Mouse (Mus musculus): ENCODE measurements around the gene Zfp626. TPM values are rescaled to one million over a fixed set of nuclear protein-coding genes. Genes with fewer than 3 reads are reported as not detected.
A peak's percentile ranks its signal among the peaks of the same experiment; 100 is the strongest.

The Zfp626 gene
- total and polyA plus RNA-seq, 3 experiments, result 3.2 to 4.0 TPM; not detected in 1

DNA sequence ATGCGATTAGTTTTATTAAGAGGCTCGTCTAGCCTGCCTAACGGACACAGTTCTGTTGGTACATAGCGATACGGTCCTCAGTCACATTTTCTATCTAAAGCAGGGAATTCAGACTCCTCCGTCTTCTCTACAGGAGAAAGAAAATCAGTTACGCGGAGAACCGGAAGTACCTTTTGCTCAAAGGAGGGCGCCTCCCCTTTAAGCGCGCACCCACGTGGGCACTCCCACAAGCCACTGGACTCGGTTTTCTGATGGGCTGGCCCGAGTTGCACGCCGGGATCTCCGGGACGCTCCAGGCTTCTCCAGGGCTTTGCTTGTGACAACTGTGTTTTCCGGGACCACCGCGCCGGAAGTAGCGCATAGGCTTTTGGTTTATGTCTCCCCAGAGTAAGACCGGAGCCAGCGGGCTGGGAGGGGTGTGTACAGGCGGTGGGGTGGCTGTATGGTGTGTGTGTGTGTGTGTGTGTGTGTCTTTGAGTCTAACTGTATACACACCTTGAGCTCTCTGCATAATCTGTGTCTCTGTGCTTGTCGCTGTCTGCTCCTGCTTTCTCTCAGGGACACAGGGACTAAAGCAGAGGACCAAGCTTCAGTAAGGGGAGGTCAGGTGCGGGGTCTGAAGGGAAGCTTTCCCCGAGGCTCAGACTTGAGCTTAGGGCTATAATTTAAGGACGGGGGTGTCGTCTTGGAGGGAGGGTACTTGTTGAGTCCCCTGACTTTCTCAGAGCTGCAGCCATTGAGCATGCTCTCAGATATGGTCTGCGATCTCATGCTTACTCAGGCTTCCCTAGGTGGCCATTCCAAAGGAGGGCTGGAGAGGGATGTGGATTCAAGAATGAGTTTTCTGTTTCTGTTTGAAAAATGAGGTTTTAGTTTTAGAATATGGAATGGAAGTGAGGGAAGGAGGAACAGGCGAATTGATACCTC, 31.6 kb downstream of the Zfp626 start, which contains the start of gene Zfp59 (continued):
- TF ChIP-seq NELFE (IDR thresholded peaks at IDR 0.05; ENCODE audit: low read depth, low read length), result peak; percentile 74
- TF ChIP-seq MEF2A (IDR thresholded peaks at IDR 0.05; ENCODE audit: extremely low read depth, insufficient replicate concordance, low read depth, low read length, poor library complexity, severe bottlenecking), result no peak
- TF ChIP-seq ZC3H11A (IDR thresholded peaks at IDR 0.05; ENCODE audit: low read depth, low read length), result no peak
- no peak for TF ChIP-seq EP300 (IDR thresholded peaks at IDR 0.05; ENCODE audit: low read depth in 1 of 2, low read length in 2 of 2)
- TF ChIP-seq SMC3 (IDR thresholded peaks at IDR 0.05; ENCODE audit: low read depth, low read length), result no peak
- no peak for TF ChIP-seq MYB (IDR thresholded peaks at IDR 0.05; ENCODE audit: low read depth, low read length)
- TF ChIP-seq UBTF (IDR thresholded peaks at IDR 0.05; ENCODE audit: borderline replicate concordance, insufficient read depth, low read depth, low read length), result no peak
- TF ChIP-seq POLR2AphosphoS5 (IDR thresholded peaks at IDR 0.05; ENCODE audit: borderline replicate concordance, low read depth, low read length), result no peak
- TF ChIP-seq CHD1 (IDR thresholded peaks at IDR 0.05; ENCODE audit: low read depth, low read length), result no peak
- TF ChIP-seq RCOR1 (IDR thresholded peaks at IDR 0.05; ENCODE audit: low read depth, low read length), result no peak
- TF ChIP-seq TAL1 (IDR thresholded peaks at IDR 0.05; ENCODE audit: low read length), result no peak
- no peak for TF ChIP-seq BHLHE40 (IDR thresholded peaks at IDR 0.05; ENCODE audit: borderline replicate concordance, low read depth, low read length)

DNA sequence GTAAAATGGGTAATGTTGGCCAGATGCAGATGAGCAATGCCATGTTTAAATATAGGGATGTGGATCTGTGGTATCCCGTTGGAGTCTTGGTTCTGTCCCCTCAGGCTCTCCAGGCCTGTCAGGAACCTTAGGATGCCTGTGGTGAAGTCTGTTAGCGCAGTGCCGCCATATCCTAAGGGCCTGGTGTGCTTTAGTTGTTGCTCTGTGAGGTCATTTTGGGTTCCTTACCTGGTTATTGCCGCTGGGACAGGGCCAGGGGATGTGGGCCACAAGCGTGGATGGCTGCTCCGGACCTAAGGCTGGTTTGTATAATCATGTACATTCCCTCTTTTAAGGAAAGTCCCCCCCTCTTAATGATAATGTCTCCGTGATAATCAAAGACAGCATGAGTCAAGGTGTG, 32.6 kb downstream of the Zfp626 start:
- Histone ChIP-seq H3K9ac (ENCODE audit: control insufficient read depth, low read depth, low read length, poor library complexity, severe bottlenecking) (no peak overlapping the region), H3K9me3 (replicated peaks; ENCODE audit: insufficient read depth, low read length) (no peaks in the 10 kb centered on the region), H3K36me3 (ENCODE audit: control insufficient read depth in 1 of 2, insufficient read depth in 2 of 2, low read length in 2 of 2) (peaks cover 0 to 3% of the 10 kb centered on the region in 2 experiments; a peak in 2 of 4 replicates), H3K79me2 (ENCODE audit: control insufficient read depth, insufficient read depth, low read length, poor library complexity) (no peaks in the 10 kb centered on the region; the same call in 1 of the 2 replicates), H3K27me3 (ENCODE audit: control insufficient read depth in 1 of 2, insufficient read depth in 2 of 2, low read length in 2 of 2) (no peaks in the 10 kb centered on the region), H3K27ac (ENCODE audit: control insufficient read depth, low read depth, low read length) (no peak overlapping the region), H3K4me1 (ENCODE audit: control insufficient read depth in 1 of 2, insufficient read depth in 2 of 2, low read length in 2 of 2) (peaks cover 3 to 6% of the 10 kb centered on the region in 2 experiments; a peak in 3 of 4 replicates), H3K4me3 (ENCODE audit: control insufficient read depth in 1 of 2, insufficient read depth in 1 of 2, low read depth in 2 of 2, low read length in 2 of 2) (peak overlapping the region in 1 of 2 experiments; percentile 74; a peak in 1 of 4 replicates)
- TF ChIP-seq NRF1 (IDR thresholded peaks at IDR 0.05; ENCODE audit: insufficient read depth, low read depth, low read length, poor library complexity, severe bottlenecking), result no peak
- TF ChIP-seq CHD1 (IDR thresholded peaks at IDR 0.05; ENCODE audit: low read depth, low read length), result no peak
- no peak for TF ChIP-seq MAX (IDR thresholded peaks at IDR 0.05; ENCODE audit: low read length)
- TF ChIP-seq KAT2A (conservative IDR thresholded peaks at IDR 0.05; ENCODE audit: low read depth, low read length), result no peak
- TF ChIP-seq POLR2AphosphoS2 (IDR thresholded peaks at IDR 0.05; ENCODE audit: low read length), result no peak
- no peak for TF ChIP-seq CHD2 (IDR thresholded peaks at IDR 0.05; ENCODE audit: low read length)
- TF ChIP-seq USF1 (IDR thresholded peaks at IDR 0.05; ENCODE audit: low read depth, low read length), result no peak
- TF ChIP-seq ZKSCAN1 (IDR thresholded peaks at IDR 0.05; ENCODE audit: low read depth, low read length), result no peak
- no peak for TF ChIP-seq USF2 (IDR thresholded peaks at IDR 0.05; ENCODE audit: borderline replicate concordance in 1 of 2, insufficient read depth in 1 of 2, low read depth in 1 of 2, low read length in 2 of 2)
- TF ChIP-seq NELFE (IDR thresholded peaks at IDR 0.05; ENCODE audit: low read depth, low read length), result no peak
- TF ChIP-seq POLR2A (IDR thresholded peaks at IDR 0.05; ENCODE audit: control insufficient read depth in 1 of 2, insufficient read depth in 1 of 2, low read depth in 1 of 2, low read length in 2 of 2, poor library complexity in 1 of 2), result no peak
- TF ChIP-seq TCF12 (IDR thresholded peaks at IDR 0.05; ENCODE audit: low read depth, low read length), result no peak
- TF ChIP-seq ZNF384 (IDR thresholded peaks at IDR 0.05; ENCODE audit: low read depth, low read length), result no peak
- no peak for TF ChIP-seq MYC (IDR thresholded peaks at IDR 0.05; ENCODE audit: low read depth, low read length)
- TF ChIP-seq BHLHE40 (IDR thresholded peaks at IDR 0.05; ENCODE audit: borderline replicate concordance, low read depth, low read length), result no peak
- no peak for TF ChIP-seq SIN3A (IDR thresholded peaks at IDR 0.05; ENCODE audit: low read length)
- no peak for TF ChIP-seq JUND (IDR thresholded peaks at IDR 0.05; ENCODE audit: low read depth, low read length)
- no peak for TF ChIP-seq MXI1 (IDR thresholded peaks at IDR 0.05; ENCODE audit: low read depth, low read length)
- no peak for DNase-seq (ENCODE audit: low read depth, low spot score)

Data from MEL (cell line).